Mouse (Mus musculus) heart, postnatal 14 days (tissue): ENCODE data around the gene Vwf. TPM values are rescaled to one million over a fixed set of nuclear protein-coding genes. Genes with fewer than 3 reads are reported as not detected.

Source experiments
- DNase-seq, 2 experiments: peaks; one replicate each; pipeline ENCODE4 v3.0.0; 2021 to 2022
- intact Hi-C: fragments of 180-260 bp; cut with DNase I; formaldehyde crosslinking; loops from one replicate; pipeline ENCODE4 v1.15.1; 2025
- total RNA-seq, 2 experiments: library from RNA; stranded (reverse); gene quantifications; 2 replicates each; pipeline ENCODE4 v1.2.3; 2021

The Vwf gene
- total RNA-seq, 2 experiments from 2014 or later = 88.1 to 110 TPM

DNA sequence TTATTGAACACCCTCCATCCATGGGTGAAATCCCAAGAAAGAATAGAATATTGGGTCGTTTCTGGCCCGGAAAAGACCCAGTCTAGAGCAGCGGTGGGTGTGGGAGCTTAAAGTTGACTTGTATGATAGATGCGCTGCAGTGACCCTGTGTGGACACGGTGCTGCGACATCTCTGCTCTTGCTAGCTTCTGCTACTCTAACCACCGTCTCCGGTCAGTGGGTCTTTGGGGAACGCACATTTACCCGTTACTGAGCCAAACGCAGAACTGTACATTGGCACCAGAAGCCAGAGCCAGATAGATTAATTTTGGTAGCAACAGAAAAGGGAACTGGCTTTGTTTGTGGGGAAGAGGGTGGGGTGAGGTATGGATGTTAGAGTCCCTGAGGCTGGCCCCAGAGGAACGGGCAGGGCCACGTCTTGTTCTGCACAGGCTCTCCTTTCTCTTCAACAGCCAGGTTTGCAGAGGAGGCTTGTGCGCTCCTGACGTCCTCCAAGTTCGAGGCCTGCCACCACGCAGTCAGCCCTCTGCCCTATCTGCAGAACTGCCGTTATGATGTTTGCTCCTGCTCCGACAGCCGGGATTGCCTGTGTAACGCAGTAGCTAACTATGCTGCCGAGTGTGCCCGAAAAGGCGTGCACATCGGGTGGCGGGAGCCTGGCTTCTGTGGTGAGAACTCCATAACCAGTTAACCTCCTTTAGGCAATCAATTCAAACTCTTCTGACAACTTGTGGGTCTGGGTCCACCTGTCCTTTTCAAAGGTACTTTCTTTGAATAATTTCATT is 57.3 kb downstream of the Vwf start:
- no peak for DNase-seq
- intact Hi-C loops = loop anchor here (10.0 kb wide), 1 partner anchor 329 kb away; no protein-coding TSS in a partner anchor

DNA sequence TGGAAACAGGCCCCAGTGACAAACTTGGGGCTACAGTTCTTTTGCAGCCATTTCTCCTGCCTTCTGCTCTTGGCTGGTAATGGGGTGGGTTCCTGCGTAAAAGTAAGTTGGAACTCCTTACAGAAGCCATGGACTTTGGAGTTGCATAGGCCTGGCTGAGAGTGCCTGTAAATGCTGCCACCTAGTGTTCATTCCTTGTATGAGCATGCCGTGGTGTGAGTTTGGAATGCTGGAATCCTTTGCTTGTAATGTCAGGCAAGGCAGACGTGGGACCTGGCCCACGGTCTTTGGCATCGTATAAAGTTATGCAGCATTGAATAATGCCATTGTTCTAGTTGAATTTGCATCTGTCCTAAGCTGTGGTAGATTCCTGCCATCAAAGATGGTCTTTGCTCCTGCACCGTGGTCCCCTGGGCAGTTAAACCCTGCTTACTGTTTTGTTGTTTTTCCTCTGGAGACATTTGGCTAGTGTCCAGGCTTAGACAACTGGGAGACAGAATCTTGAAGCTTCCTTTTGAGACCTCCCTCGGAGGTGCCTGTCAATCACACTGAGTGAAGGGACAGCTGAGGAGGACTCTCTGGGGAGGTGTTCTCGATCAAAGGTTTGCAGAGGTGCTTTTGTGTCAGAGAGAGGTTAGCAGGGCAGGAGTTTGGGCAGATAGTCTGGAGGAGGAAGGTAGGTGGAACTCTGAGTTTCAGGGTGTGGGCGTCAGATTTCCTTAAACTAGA is 58.1 kb downstream of the Vwf start:
- intact Hi-C loops = loop anchor here (5.0 to 10.0 kb wide), 2 partner anchors 58 to 330 kb away; no protein-coding TSS in a partner anchor
- DNase-seq = peak; percentile 67 to 83

DNA sequence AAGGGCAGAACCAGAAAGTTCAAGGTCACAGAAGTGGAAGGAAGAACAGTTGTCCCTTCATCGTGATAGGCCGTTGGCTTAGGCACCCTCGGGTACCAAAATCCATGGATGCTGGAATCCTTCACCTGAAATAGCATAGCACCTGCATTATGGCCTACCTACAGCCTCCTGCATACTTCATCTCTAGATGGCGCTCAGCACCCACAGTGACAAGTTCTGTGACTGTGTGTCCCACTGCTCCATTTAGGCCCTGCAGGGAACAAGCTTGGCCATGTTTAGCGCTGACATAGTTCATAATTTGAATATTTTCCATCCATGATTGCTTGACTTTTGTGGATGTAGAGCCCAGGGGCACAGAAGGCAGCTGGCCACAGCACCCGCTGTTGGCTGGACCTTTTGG is 62.5 kb downstream of the Vwf start:
- DNase-seq = no peak
- intact Hi-C loops = loop anchor here (5.0 to 10.0 kb wide), 2 partner anchors 53 to 334 kb away; no protein-coding TSS in a partner anchor

DNA sequence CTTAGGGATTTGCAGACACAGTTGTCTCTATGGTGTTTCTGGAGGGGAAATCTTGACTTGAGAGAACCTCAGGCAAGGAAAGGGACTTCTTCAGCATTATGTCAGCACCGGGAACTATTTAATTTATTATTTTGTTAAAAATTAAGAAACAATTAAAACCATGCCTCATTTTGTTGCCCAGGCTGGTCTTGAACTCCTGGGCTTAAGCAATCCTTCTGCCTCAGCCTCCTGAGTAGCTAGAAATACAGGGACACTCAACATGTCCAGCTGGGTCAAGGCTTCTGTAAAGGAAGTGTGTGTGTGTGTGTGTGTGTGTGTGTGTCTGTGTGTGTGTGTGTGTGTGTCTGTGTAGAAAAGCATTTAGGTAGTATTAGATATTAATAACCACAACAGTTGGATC is 71.3 kb downstream of the Vwf start:
- intact Hi-C loops = no loop called here
- no peak for DNase-seq

DNA sequence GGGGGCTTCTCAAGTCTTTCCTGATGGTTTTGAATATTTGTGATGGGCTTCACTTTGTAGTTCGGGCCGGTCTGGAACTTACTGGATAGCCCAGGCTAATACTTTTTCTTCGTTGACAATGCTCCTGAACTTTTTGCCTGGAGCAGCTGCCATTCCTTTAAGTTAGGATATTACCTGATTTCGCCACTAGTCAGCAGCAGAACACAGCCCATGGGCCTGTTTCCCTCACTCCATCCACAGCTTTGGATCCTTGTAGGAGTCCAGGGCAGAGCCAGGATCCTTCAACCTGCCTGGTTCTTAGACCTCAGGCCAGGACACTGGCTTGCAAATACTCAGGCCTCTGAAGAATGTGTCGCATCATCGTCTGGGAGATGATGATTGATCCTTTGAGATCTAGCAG is 74.2 kb downstream of the Vwf start:
- DNase-seq = peak in 1 of 2 experiments; percentile 31
- intact Hi-C loops = loop anchor here (2.0 to 10.0 kb wide), 3 partner anchors 546 to 854 kb away; partner anchors contain the start of gene Ntf3

DNA sequence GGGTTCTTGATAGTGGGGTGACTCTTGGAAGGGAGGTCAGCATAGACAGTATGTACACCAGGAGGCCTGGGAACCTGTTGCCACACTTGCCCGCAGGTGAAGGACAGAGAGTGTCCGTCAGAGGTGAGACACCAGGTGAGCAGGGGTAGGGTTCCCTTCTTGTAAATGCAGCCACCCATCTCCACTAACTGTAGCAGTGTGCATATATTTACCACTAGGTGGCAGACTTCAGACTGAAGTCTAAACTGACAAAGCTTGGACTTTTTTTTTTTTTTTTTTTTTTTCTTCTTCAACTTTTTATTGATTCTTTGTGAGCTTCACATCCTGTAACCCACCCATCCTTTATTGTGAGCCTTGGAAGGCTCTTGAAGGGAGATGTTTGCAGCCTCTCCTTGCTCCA is 75.9 kb downstream of the Vwf start:
- DNase-seq = no peak
- intact Hi-C loops = loop anchor here (1.0 to 10.0 kb wide), 3 partner anchors 39 to 852 kb away; no protein-coding TSS in a partner anchor

DNA sequence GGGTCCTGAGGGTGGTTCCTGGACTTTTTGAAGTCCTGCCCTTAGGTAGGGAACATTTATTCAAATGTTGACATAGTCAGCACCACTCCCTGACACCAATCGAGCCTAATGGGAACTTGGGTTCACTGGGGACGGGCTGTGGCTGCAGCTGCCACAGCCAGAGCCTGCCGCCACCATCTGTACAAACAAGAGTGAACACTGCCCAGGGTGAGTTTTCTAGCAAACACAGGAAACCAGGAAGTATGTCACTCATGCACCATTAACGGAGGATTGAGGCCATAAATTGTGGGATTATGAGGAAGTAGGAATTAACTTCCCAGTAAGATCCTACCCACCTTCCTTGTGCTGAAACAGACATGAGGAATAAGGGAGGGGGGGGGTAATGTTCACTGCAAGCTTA is 93.9 kb downstream of the Vwf start:
- no peak for DNase-seq
- intact Hi-C loops = no loop called here

DNA sequence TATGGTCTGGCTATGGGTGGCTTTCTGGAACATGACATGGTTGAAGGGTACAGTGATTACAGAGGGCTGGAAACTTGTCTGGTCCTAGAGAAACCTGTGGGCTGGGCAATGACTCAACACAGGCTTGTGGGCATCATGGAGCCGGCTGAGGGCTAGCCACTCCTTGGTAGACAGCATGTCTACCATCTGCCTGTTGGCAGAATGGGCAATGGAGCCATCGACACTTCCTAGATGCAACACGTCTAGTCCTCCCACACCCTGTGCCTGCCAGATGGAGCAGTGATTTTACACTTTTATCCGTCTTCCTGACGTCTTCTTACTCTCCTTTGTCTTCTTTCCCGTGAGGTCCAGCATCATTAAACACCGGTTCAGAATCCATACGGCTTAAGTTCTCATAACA is 94.6 kb downstream of the Vwf start:
- no peak for DNase-seq
- intact Hi-C loops = no loop called here

DNA sequence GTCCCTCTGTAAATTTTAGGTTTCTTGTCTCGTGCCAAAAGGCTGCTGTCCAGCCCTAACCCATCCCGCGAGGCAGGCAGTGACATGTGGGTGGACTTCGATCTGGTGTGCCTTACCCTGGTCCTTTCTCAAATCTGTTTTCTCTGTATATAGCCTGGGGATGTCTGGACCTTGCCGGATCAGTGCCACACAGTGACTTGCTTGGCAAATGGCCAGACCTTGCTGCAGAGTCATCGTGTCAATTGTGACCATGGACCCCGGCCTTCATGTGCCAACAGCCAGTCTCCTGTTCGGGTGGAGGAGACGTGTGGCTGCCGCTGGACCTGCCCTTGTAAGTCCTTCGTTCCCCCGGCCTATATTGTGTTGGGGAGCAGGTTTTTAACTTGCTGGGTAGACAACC is 102.4 kb downstream of the Vwf start:
- intact Hi-C loops = no loop called here
- DNase-seq = no peak

DNA sequence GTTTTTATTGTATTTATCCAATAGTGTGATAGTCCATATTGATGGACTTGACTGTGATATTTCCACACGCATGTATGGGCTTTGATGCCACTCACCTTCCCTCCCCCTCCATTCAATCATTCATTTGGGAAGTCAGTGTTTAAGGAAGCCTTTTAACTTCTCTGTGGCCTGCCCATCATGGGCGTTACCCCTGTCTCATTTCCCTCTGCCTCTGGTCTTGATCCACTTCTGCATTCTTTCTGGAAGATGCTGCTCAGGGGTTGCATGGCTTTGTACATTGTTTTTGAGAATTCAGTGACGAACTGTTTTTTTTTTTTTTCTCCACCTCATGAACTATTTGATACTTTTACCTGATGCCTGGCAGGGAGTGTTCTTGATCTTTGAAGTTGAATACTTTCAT is 104.8 kb downstream of the Vwf start:
- no peak for DNase-seq
- intact Hi-C loops = no loop called here

DNA sequence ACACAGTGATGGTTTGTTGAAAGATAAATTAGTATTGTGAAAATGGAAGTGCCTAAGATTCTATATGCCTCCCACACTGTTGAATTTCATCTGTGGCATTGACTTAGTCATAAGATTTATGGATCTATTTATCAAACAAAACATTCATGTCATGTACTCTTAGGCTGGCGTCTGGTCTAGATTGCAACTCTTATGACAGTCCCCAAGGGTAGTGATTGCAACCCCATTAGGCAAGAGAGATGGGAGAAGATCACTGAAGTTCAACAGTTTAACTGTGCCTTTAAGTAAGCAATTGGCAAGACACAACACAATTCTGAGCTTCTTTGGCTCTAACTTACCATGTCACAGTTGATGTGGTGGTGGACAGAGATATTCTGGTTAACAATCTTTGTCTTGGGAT is 106.8 kb downstream of the Vwf start:
- intact Hi-C loops = no loop called here
- DNase-seq = no peak

DNA sequence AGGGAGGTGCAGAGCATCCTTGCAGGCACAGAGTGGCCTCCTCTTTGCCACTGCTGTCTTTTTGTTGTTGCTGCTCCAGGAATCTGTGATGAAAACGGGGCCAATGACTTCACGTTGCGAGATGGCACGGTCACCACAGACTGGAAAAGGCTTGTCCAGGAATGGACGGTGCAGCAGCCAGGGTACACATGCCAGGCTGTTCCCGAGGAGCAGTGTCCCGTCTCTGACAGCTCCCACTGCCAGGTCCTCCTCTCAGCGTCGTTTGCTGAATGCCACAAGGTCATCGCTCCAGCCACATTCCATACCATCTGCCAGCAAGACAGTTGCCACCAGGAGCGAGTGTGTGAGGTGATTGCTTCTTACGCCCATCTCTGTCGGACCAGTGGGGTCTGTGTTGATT is 110.3 kb downstream of the Vwf start:
- intact Hi-C loops = no loop called here
- no peak for DNase-seq

DNA sequence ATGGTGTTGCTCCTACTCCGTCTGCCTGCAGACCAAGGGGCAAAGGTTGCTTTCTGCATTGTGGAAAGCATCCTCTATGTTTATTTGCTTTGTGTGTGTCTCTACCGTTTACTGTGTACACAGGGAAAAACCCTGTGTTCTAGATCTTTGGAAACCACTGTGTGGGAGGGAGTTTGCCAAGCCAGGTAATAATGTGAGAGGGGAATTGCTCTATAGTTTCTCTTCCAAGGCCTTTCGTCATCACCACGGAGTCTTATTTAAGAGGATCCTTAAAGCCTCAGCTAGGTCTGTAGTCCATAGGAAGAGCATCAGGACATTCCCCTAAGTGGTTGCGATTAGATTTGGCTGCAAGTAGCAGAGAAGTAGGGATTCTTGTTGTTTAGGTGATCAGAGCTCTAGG is 111.4 kb downstream of the Vwf start:
- DNase-seq = no peak
- intact Hi-C loops = no loop called here

DNA sequence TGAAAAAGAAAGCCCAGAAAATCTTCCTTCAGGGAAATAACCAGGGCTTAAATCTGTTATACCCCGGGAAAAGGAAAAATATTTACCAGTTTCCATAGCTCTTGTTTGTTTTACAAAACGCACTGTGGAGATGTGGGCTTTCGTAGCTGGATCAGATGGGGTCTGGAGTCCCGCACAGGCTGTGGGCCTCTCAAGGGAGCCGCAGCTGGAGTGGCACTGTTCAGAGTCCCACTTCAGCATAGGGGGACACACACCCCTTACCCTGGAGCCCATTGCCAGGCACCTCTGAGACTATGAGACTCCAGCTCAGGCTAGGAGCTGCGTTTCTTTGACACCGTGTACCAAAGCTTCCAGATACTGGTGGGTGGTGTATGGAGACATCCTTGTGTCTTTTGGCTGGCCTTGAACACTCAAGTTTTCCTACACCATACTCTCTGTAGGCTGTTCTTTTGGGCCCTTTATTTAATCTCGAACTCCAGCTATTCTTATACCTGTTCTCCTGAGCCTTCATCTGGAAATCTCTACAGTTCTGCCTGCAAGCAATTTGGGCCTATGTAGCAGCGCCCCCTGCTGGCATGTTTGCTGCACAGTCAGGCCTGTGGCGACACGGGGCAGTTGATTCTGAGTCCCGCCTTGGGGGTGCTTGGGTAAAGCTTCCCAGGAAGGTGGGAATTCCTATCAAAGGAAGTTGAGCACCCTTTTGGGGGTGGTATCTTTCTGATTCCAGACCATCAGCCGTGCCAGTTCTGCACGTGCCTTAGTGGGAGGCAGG is 114.7 kb downstream of the Vwf start:
- DNase-seq = peak; percentile 77 to 84
- intact Hi-C loops = loop anchor here (1.0 to 5.0 kb wide), 3 partner anchors 39 to 240 kb away; no protein-coding TSS in a partner anchor

DNA sequence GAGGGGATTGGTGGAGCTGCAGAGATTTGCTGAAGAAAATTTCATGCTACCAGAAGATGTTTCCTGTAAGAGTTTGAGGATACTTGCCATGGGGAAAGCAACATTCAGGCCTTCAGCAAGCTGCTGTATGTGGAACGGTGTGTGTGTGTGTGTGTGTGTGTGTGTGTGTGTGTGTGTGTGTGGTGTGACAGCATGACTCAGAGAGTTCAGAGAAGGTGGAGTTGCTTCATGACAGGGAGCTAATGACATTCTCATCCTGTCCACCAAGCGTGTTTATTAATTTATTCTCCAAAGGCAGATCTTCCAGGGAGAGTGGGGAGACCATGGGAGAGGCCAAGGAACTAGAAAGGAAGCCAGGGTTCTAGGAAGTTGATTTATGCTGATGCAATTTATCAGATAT is 117.3 kb downstream of the Vwf start:
- DNase-seq = no peak
- intact Hi-C loops = loop anchor here (5.0 kb wide), 1 partner anchor 57 kb away; no protein-coding TSS in a partner anchor

DNA sequence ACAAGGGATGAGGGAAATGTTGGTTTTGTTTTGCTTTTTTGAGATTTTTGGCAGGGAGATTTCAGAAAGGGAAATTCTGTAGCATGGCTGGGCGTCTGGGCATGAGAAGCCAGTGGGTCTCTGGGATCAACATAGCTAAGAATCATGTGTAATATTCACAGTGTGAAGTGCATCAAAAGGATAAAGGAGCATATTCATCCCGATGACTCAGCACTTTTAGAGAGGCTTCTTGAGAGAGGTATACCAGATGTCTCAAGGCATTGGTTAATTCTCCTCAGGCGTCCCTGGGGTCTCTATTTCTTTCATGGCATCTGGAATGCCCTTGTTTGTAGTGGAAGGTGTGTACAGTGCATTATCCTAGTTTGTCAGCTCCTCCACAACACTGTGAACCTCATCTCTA is 125.3 kb downstream of the Vwf start:
- DNase-seq = no peak
- intact Hi-C loops = no loop called here

DNA sequence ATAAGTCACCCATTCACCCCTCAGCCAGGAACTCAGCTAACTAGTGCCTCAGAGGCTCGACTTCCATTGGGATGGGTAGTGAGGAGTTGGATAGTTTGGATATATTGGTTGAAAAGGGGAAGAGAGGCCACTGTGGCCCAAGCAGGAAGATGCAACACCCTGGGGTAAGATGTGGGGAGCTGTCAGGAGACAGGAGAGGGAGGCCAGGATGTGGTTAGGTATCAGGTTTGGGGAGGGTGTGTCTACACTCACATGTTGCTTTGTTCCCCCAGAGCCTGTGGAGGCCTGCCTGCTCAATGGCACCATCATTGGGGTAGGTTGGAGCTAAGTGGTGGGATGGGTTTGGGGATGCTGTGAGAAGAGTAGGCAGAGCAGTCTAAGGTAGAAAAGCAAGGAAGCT is 131.9 kb downstream of the Vwf start:
- no peak for DNase-seq
- intact Hi-C loops = no loop called here

DNA sequence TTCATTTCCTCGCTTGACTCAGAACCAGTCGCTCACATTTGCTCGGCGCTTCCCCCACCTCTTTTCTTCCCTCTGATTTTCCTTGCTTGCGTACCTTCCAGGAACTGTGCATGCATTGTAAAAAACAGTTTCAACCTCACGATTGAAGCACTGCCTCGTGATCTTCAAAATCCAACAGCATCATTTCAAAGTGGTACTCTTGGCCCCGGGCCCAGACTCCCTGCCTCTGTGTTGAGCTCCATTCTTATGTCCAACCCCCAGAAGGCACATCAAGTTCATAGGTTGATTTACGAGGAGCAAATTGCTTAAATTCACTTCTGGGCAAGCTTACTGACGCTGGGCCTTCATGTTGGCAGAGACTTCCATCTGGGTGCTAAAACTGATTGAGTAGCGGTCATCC is 134.0 kb downstream of the Vwf start:
- intact Hi-C loops = no loop called here
- DNase-seq = no peak

DNA sequence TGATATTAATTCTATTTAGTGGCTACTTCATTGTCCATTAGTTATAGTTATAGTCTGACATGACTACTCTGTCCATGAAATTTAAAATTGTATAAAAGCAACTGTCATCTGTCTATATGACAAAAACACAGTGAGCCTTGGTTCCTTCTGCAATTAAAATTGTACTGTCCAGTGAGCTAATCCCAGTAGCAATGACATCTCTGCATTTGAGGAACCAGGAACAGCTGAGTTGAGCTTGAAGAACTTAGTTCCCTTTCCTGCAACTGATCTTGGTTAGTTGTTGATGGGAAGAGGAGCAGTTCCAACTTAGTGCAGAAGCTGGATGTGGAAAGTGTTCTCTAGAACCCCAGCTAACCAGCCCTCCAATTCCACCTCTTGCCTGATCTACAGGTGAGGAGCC is 138.8 kb downstream of the Vwf start:
- intact Hi-C loops = no loop called here
- DNase-seq = no peak

DNA sequence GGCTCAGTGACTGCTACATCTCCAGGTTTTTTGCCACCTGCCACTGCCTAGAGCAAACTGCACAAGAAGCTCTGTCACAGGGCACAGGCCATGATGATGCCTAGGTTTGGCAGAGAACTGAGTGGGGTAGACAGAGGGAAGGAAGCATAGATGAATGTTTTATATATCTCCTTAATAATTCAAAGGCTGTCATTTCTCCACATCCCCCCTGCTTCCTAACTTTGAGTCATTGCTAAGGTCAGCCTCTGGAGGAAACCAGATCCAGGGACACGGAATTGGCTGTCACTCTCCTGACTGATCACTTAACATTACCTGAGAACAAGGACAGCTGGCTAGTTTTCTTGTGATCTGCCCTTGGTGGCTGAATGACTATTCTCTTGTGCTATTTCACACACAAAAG is 141.4 kb downstream of the Vwf start:
- DNase-seq = no peak
- intact Hi-C loops = no loop called here
